Mouse (Mus musculus) kidney, postnatal 4 days (tissue): Measurements from ENCODE around the gene Prdm15.

Experiments used
- DNase-seq, 2 experiments: peaks; one replicate each; pipeline ENCODE4 v3.0.0; 2021; ENCODE audit warnings: mixed read lengths in 2 of 2

The Prdm15 gene

DNA sequence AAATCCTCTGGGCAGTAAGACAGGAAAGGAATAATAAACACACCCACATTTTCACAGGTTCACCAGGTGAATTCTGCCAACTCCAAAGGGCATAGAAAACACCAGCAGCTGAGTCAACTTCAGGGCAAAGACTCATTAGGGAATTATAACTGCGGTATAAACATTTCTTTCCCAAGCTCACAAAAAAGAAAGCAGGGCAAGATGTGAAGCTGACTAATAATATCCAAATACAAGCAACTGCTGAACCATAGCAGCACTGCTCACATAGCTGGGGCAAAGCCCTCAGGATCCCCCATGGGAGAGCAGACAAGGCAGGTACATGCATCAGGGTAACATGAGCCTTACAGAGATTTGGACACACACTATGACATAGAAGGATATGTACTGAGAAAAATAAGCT, 34.2 kb downstream of the Prdm15 start:
- DNase-seq, result no peak

GRCm38 (mm10) chr16:97815269-97815668, 36.4 kb downstream of the Prdm15 start:
- no peak for DNase-seq

GRCm38 (mm10) chr16:97814060-97814459, 37.6 kb downstream of the Prdm15 start:
- DNase-seq, result no peak

GRCm38 (mm10) chr16:97808881-97809280, 42.8 kb downstream of the Prdm15 start:
- DNase-seq, result no peak

DNA sequence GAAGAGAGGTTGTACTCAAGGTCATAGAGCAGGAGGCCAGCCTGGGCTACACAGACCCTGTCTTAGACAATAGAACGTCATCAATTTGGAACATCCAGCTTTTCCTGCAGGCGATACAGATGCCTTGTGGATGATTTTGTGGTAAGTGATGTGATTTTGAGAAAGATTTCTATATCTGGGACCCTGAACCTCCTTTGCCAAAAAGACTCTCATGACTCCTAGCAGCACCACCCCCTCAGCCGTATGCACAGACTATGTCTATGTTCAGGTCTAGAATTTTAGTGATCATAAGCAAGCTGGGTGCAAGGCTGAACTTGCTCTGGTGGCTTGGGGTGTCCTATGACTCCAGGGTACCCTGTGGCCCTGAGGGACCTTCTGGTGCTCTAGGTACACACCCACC, 46.0 kb downstream of the Prdm15 start:
- no peak for DNase-seq

DNA sequence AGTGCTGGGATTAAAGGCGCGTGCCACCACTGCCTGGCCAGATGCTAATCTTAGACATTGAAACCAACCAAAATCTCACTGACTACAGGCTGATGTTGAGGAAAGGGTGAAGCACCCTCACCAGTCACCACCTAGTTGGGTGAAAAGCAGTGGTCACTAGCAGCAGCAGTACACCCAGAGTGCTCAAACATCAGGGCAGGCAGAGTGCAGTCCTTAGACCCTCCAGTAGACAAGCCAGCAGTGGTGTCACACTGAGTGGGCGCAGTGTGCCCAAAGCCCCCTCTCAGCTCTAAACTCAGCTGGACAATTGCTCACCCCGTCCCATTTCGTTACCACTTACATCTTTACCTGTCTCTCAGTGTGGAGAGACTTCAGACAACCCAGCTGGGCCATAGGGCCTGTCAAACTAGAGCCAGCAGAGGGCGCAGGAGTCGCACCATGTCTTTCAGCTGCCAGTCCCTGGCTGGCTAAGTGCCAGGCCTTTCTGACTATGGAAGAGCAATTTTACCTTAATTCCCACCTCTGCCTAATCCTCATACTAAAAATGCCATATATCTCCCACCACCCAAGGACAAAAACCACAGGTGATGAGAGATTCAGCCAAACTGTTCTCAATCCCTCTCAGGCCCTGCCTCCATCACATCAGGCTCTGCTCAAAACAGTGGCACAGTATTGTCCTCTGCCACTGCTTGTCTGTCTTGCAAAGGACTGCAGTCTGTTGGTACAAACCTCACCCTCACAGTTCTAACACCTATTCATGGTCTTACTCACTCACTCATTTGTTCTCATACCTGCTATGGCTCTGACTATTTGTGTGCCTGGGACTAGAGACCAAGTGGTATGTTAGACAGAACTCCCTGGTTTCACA, 46.7 kb downstream of the Prdm15 start:
- DNase-seq, result peak; percentile 89 to 92

DNA sequence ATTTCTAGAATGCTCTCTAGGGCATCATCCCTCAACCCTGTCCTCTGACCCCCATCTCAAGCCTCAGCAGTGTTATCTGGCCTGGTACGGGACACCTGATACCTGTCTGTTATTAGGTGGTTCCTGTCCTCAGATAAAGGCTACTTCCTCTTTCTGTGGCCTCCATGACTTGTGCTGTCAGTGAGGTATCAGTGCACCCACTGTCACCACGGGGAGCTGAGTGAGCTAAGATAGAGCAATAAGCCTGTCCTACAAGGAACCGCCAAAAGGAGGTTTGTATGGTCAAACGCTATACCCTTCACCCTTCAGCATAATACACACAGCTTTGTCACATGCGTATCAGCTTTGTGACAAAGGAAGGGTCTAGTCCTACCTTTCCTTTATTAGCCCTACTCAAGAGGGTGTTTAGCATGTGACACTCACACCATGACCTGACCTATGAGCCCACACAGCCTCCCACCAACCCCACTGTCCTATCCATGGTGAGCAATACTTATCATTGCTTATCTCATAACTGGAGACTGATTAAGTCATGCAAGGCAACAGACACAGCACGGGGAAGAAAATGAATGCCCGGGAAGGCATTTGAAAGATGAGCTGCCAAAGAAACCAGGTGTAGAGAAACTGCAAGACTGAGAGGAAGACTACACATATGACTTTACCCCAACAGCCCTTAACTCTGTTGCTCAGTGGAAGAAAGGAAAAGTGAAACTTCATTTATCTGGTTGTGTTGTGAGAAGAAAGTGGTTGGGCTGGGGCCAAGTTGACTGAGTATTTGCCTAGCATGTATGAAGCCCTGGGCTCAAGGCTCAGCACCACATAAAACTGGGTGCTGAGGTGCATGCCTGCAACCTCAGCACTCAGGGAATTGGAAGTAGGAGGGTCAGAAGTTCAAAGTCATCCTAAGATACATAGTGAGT, 53.4 kb downstream of the Prdm15 start:
- DNase-seq, result no peak

DNA sequence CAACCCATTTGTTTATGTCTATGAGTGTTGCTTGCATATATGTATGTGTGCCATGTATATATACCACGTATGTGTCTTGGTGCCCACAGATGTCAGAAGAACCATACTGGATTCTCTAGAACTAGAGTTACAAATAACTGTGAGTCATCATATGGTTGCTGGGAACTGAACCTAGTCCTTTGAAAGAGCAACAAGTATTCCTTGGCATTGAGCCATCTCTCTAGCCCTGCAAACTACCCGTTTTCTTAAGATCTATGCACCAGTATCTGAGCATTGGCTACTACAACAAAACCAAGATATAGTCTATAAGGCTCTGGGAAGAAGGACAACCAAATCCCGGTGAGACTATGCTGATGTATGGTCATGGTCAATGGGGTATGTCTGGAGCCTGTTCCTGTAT, 54.4 kb downstream of the Prdm15 start:
- no peak for DNase-seq

GRCm38 (mm10) chr16:97794256-97794655, 57.4 kb downstream of the Prdm15 start:
- DNase-seq, result no peak

GRCm38 (mm10) chr16:97783057-97783456, 68.6 kb downstream of the Prdm15 start:
- no peak for DNase-seq

DNA sequence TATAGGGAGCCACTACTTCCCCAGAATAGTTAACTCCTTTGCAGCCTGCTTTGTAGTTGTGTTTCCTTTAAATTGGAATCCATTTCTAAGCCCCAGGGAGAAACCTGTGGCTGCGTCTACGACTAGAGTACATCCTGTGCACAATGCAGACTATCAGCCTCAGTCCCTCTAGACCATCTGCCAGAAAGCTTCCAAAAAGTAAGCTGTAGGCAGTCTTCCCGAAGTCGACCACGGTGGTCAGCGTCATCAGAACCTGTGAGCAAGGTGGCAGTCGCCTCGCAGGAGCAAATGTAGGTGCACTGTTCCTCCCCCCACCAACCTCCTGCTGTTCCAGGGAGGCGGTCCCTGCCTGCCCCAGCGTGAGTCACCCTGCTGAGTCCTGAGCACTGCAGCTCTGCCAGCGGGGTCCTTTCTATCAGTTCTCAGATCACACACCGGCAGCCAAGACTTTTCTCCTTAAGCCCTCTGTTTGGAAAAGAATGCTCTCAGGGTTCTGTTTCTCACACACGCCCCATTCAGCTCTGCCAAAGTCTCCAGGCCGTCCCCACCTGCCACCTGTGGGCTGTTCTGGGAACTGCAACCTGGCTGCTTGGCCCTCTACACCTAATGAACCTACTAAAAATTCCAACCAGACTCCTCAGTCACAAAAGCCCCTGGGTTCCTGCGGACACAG, 73.2 kb downstream of the Prdm15 start:
- peak; percentile 91 to 92 for DNase-seq

DNA sequence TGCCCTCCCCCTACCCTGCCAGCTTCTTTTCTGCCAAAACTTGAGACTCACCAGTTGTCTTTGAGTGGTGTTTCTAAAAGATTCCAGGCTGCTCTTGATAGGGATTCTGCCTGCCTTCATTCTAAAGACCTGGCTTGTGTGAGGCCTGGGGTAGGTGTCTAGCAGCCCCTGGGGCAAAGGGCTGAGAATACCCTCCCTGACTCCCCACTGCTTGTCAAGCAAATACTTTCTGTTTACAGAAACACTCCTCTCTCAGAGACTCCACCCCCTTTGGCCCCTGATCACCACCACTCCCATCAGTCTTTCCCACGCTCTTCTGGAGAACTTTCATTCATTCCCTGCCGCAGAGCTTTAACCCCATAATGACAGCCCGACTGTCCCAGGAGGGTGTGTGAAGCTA, 85.1 kb downstream of the Prdm15 start:
- no peak for DNase-seq

GRCm38 (mm10) chr16:97764626-97765025, 87.0 kb downstream of the Prdm15 start:
- DNase-seq, result no peak

GRCm38 (mm10) chr16:97763990-97764340, 87.7 kb downstream of the Prdm15 start:
- DNase-seq, result no peak

- peak; percentile 77 to 85 for DNase-seq
Measured at GRCm38 (mm10) chr16:97763061-97763989, 88.3 kb downstream of the Prdm15 start, which contains the start of gene Ripk4. Ripk4 (minus strand) TSS chr16:97763787.

DNA sequence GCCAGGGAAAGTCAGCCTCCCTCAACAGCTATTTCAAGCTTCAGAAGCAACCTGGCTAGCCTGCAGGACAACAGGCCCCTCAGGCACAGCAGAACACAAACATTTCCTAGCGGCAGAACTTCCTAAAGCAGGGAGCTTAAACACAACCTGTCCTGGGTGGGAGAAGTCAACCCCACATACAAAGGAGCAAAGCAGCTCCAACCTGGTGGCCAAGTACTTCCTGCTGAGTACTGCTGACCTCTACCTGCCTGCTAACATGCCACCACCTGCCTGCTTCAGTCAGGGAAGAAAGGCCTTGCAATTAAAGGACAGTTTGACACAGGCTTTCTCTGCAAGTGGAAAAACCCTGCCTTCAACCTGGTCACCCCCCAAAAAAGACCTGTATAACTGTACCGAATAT, 89.9 kb downstream of the Prdm15 start:
- peak in 1 of 2 experiments; percentile 9 for DNase-seq

- no peak for DNase-seq
Measured at GRCm38 (mm10) chr16:97759681-97760080, 92.0 kb downstream of the Prdm15 start.

GRCm38 (mm10) chr16:97758288-97758687, 93.4 kb downstream of the Prdm15 start:
- no peak for DNase-seq

DNA sequence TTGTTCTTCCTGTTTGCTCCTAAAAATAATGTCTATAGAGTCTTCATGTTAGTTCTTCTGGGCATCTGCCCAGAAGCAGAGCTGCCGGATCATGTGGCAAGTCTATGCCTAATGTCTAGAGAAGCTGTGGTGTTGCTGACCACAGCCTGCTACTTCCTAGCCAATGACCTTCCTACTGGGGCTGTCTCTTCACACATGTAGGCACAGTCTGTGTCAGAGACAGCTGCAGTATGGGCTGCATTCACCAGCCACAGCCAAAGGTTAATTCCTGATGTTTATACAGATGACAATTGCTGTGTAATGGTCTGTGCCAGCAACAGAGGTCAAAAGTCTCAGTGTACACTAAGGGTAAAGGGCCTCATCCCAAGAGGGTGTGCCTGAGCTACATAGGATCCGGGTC, 95.2 kb downstream of the Prdm15 start:
- DNase-seq, result no peak

- no peak for DNase-seq
Measured at GRCm38 (mm10) chr16:97752316-97752941, 99.2 kb downstream of the Prdm15 start.

DNA sequence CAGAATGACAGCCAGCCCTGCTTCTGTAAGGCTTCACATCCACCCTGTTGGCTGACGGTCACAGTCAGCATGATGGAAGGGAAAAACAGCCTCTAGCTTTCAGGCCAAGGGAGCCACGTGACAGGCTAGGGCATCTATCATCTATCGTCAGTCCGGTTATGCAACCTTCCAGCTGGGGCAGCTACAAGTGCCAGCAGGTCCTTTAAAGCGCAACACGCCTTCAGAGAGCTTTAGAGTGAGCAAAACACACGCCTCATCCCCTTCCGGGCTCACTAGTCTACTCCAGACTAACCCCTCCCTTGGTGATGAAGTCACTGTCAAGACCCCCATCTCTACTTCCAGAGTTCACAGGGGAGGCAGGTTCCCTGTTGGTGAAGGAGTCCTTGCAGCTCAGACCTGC, 99.8 kb downstream of the Prdm15 start:
- DNase-seq, result peak; percentile 20 to 36

GRCm38 (mm10) chr16:97748421-97748820, 103.2 kb downstream of the Prdm15 start:
- DNase-seq, result no peak
